Mouse (Mus musculus) spleen, adult 2 months (tissue): ENCODE data around the gene Cyp4f37.
"Not testable (repeated sequence)": the region's sequence is repeated elsewhere in the genome, so short reads cannot be mapped to it uniquely, and the experiment has no call there.

Source experiments
- CTCF ChIP-seq: fragments of 200-500 bp; IDR thresholded peaks from 2 replicates; pipeline ENCODE4 v1.5.1; 2011; ENCODE audit warnings: mild to moderate bottlenecking, inconsistent platforms; ENCODE audit not compliant: insufficient read depth, insufficient read length, insufficient replicate concordance; ENCODE audit errors: extremely low read depth
- POLR2A ChIP-seq: fragments of 200-500 bp; IDR thresholded peaks from 2 replicates; pipeline ENCODE4 v1.6.1; 2011; ENCODE audit warnings: low read depth, low read length, inconsistent platforms

DNA sequence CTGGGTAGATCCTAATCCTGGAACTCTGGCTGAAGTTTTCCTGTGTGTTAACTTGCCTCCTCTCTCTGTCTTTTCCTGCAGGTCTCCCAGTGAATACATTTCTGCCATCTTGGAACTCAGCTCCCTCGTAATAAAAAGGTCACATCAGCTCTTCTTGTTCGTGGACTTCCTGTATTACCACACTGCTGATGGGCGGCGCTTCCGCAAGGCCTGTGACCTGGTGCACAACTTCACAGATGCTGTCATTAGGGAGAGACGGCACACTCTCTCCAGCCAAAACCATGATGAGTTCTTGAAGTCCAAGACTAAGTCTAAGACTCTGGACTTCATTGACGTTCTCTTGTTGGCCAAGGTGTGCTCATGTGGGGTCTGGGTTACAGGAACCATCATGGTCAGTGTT is 8.6 kb downstream of the Cyp4f37 start:
- TF ChIP-seq CTCF, POLR2A: not testable (repeated sequence)
